Mouse (Mus musculus): Measurements from ENCODE around the gene Zer1.
"Not testable (repeated sequence)": the region's sequence is repeated elsewhere in the genome, so short reads cannot be mapped to it uniquely, and the experiment has no call there.

The Zer1 gene

GRCm38 (mm10) chr2:30124472-30125274 lies at the start of gene Zer1:
Gene Zer1, minus strand, starts transcription at chr2:30124585.
- peak; percentile 96 for DNase-seq (ENCODE audit: low read depth, low spot score)

GRCm38 (mm10) chr2:30173541-30174240 lies 49.3 kb upstream of the Zer1 start:
- DNase-seq (ENCODE audit: low read depth, low spot score) = no peak

DNA sequence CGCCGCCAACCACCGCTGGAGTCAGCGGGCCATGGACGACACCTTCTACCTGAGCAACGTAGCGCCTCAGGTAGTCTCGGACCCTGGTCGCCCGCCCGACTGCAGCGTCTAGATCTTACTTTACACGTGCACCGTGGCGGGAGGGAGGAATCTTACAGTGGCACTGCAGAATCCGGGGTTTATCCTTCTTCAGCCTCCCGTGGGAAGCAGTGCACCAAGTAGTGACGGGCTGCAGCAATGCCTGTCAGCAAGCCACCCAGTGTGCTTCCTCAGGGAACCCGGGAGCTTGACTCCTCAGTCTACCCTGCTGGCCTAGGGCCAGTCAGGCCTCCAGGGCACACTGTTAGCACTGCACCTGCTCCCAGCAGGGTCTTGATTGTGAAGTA lies 47.6 kb upstream of the Zer1 start:
- DNase-seq (ENCODE audit: low read depth, low spot score) = no peak

DNA sequence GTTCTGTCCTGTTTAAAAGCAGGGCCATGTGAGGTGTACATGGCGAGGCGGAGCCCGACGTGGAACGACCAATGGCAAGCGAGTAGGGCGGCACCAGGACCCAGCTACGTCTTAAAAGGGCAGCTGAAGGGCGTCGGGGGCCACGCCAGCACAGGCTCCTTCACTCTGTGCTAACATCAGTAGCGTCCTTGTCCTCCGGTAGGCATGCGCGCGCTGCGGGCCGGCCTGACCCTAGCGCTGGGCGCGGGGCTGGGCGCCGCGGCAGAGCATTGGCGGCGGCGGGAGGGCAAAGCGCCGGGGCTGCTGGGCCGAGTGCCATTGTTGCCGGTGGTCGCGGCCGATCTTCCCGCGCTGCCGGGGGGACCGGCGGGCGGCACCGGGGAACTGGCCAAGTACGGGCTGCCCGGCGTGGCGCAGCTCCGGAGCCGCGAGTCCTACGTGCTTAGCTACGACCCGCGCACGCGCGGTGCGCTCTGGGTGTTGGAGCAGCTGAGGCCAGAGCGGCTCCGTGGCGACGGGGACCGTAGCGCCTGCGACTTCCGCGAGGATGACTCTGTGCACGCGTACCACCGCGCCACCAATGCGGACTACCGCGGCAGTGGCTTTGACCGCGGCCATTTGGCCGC lies 47.1 kb upstream of the Zer1 start, which contains the start of gene Endog:
Gene Endog (plus strand): TSS at position 123 of the 626 bp plus-strand sequence.
- DNase-seq (ENCODE audit: low read depth, low spot score) = peak; percentile 89

GRCm38 (mm10) chr2:30166677-30167076 lies 42.3 kb upstream of the Zer1 start:
- DNase-seq (ENCODE audit: low read depth, low spot score) = peak; percentile 89

GRCm38 (mm10) chr2:30164340-30164932 lies 40.1 kb upstream of the Zer1 start:
- no peak for DNase-seq (ENCODE audit: low read depth, low spot score)

DNA sequence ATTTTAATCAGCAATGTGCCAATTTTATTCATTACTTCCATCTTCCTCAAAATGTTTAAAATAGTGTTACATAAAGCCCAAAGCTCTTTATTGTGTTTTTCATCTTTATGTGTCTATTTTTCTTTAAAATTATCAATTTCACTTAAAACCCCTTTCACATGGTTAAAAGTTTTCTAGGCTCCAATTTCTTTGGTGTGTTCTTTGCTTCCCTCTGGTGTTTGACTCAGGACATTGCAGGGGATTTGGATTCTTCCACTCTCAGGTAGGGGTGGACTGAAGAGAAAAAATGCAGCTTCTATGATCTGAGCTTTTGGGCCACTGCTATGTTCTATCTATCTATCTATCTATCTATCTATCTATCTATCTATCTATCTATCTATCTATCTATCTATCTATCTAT lies 37.4 kb upstream of the Zer1 start:
- DNase-seq (ENCODE audit: low read depth, low spot score) = peak; percentile 69

DNA sequence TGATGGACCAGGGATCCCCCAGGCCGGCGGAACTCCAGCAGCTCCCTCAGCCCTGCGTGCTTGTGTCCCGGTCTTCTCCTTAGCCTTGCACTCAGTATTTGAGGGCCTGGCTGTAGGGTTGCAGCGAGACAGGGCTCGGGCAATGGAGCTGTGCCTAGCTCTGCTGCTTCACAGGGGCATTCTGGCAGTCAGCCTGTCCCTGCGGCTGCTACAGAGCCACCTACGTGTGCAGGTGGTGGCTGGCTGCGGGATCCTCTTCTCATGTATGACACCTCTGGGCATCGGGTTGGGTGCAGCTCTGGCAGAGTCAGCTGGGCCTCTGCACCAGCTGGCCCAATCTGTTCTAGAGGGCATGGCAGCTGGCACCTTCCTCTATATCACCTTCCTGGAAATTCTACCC lies 35.5 kb upstream of the Zer1 start:
- not testable (repeated sequence) for DNase-seq (ENCODE audit: low read depth, low spot score)

GRCm38 (mm10) chr2:30152616-30153015 lies 28.2 kb upstream of the Zer1 start:
- DNase-seq (ENCODE audit: low read depth, low spot score) = no peak

DNA sequence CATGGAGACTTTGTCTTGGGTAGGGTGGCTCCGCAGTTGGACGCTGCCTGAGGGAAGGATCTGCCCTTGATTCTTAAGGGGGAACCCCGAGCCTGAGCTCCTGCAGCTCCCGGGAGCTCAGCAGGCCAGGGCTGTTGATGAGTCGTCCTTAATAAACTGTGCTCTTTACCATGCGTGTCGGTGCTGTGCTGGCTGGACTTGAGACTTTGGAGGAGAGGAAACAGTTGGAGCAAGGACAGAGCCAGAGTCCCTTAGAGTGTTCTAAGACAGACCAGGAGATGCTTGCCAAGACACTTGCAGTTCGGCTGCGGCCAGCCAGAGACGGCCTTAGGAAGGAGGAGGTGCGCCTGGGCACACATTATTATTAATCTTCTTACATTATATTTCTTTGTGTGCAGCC lies 27.5 kb upstream of the Zer1 start:
- no peak for DNase-seq (ENCODE audit: low read depth, low spot score)

- no peak for DNase-seq (ENCODE audit: low read depth, low spot score)
These were observed 23.1 kb upstream of the Zer1 start for GRCm38 (mm10) chr2:30147466-30147865.

- DNase-seq (ENCODE audit: low read depth, low spot score) = no peak
These were observed 20.1 kb upstream of the Zer1 start for GRCm38 (mm10) chr2:30144436-30144835.

- not testable (repeated sequence) for DNase-seq (ENCODE audit: low read depth, low spot score)
These were observed 15.6 kb upstream of the Zer1 start for GRCm38 (mm10) chr2:30140021-30140420.

GRCm38 (mm10) chr2:30136458-30136857 lies 12.1 kb upstream of the Zer1 start:
- DNase-seq (ENCODE audit: low read depth, low spot score) = no peak

DNA sequence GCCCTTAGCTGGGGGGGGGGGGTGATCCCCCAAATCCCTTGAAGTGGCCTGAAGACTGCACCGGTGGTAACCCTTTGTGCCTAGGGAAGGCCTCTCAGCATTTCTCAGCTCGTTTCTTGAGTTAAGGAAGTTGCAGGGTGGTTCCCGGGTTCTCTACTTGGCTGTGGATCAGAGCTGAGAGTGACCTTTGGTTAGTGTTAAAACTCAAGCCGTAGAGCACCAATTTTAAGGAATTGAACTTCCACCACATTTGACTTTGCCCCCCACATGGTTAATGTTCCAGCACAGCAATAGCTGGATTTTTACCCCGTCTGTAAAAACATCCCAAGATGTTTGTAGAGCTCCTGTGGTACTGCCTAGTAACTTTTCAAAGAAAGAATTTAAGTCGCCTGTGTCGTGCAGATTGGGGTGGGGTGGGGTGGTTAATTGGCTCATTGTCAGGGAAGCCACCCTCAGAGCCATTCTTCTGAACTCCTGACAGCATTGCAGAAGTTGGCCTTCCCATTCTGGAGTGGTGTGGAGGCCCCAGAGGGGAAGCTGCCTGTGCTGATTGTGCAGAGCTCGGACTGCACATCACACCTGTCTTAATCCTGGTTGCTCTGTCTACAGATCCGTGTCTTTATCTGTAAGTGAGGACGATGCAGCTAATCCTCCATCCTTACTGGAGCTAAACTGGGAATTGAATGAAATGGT lies 10.7 kb upstream of the Zer1 start:
- peak; percentile 93 for DNase-seq (ENCODE audit: low read depth, low spot score)

- no peak for DNase-seq (ENCODE audit: low read depth, low spot score)
These were observed 10.0 kb upstream of the Zer1 start for GRCm38 (mm10) chr2:30134378-30134711.

- peak; percentile 99 for DNase-seq (ENCODE audit: low read depth, low spot score)
These were observed 9.4 kb upstream of the Zer1 start, which contains the start of gene Tbc1d13 for GRCm38 (mm10) chr2:30133613-30134377. Gene Tbc1d13, plus strand, starts transcription at chr2:30133746.

- DNase-seq (ENCODE audit: low read depth, low spot score) = peak; percentile 66
These were observed 8.6 kb upstream of the Zer1 start for GRCm38 (mm10) chr2:30132801-30133612.

GRCm38 (mm10) chr2:30131240-30131639 lies 6.9 kb upstream of the Zer1 start:
- DNase-seq (ENCODE audit: low read depth, low spot score) = peak; percentile 76

DNA sequence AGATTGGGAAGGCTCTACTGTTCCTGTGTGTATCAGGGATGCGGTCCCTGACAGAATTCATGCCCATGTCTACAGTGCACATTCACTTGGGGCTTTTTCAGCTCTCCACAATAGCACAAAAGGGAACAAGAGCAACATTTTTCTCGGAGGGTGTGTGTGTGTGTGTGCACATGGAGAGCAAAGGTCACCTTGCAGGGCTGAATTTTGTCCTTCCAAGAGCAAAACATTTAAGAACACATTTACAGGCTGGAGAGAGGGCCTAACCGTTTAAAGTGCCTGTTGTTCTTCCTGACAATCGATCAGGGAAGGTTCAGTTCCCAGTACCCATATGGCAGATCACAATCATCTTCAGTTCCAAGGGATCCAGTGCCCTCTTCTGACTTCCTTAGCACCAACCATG lies 5.8 kb upstream of the Zer1 start:
- peak; percentile 51 for DNase-seq (ENCODE audit: low read depth, low spot score)

All from ZHBTc4 (cell line).